Mouse (Mus musculus) stomach, adult 2 months (tissue): ENCODE data around the gene Olfr262. TPM values are rescaled to one million over a fixed set of nuclear protein-coding genes. Genes with fewer than 3 reads are reported as not detected.

ENCODE experiments used
- polyA plus RNA-seq: library from polyadenylated mRNA; depleted of rRNA; stranded (reverse); fragments of >200 nt; gene quantifications from 2 replicates; pipeline ENCODE4 v1.2.3, GENCODE M21; 2012; rRNA removed

The Olfr262 gene
- polyA plus RNA-seq = not detected in 2 replicates

GRCm38 (mm10) chr19:12241559-12241958 lies at the start of gene Olfr262:
Gene Olfr262, minus strand, starts transcription at chr19:12241659.

GRCm38 (mm10) chr19:12279554-12279953 lies 38.1 kb upstream of the Olfr262 start, which contains the start of gene Olfr1434:
Gene Olfr1434, plus strand, starts transcription at chr19:12279854.

GRCm38 (mm10) chr19:12260732-12261131 lies 19.3 kb upstream of the Olfr262 start, which contains the start of gene Olfr235:
Gene Olfr235, plus strand, starts transcription at chr19:12261032.

GRCm38 (mm10) chr19:12232496-12232895 lies 9.0 kb downstream of the Olfr262 start, which contains the start of gene Olfr1432:
Gene Olfr1432, minus strand, starts transcription at chr19:12232596.

GRCm38 (mm10) chr19:12200334-12200733 lies 41.1 kb downstream of the Olfr262 start, which contains the start of gene Olfr1431:
Gene Olfr1431, plus strand, starts transcription at chr19:12200634.

Other genes starting within 250 kb of the Olfr262 start
- not detected in 2 replicates for gene Olfr1423, start 200.3 kb downstream of the Olfr262 start, polyA plus RNA-seq
- gene Olfr1424, start 179.0 kb downstream of the Olfr262 start, polyA plus RNA-seq = not detected in 2 replicates
- gene Olfr1425, start 163.9 kb downstream of the Olfr262 start, polyA plus RNA-seq = not detected in 2 replicates
- gene Olfr1426, start 149.6 kb downstream of the Olfr262 start, polyA plus RNA-seq = not detected in 2 replicates
- gene Olfr1427, start 138.3 kb downstream of the Olfr262 start, polyA plus RNA-seq = not detected in 2 replicates
- gene Olfr1428, start 125.8 kb downstream of the Olfr262 start, polyA plus RNA-seq = not detected in 2 replicates
- not detected in 2 replicates for gene Olfr76, start 118.5 kb downstream of the Olfr262 start, polyA plus RNA-seq
- not detected in 2 replicates for gene Olfr1555-ps1, start 71.5 kb downstream of the Olfr262 start, polyA plus RNA-seq
- not detected in 2 replicates for gene Olfr1431, start 41.0 kb downstream of the Olfr262 start, polyA plus RNA-seq
- gene Olfr1432, start 9.1 kb downstream of the Olfr262 start, polyA plus RNA-seq = not detected in 2 replicates
- not detected in 2 replicates for gene Olfr235, start 19.4 kb upstream of the Olfr262 start, polyA plus RNA-seq
- gene Olfr1434, start 38.2 kb upstream of the Olfr262 start, polyA plus RNA-seq = not detected in 2 replicates
- not detected in 2 replicates for gene Olfr1436, start 57.5 kb upstream of the Olfr262 start, polyA plus RNA-seq
- gene Olfr1437, start 83.4 kb upstream of the Olfr262 start, polyA plus RNA-seq = not detected in 2 replicates
- not detected in 2 replicates for gene Olfr1438-ps1, start 94.3 kb upstream of the Olfr262 start, polyA plus RNA-seq
- not detected in 2 replicates for gene Olfr1440, start 145.6 kb upstream of the Olfr262 start, polyA plus RNA-seq
- not detected in 2 replicates for gene Olfr1441, start 175.8 kb upstream of the Olfr262 start, polyA plus RNA-seq
- not detected in 2 replicates for gene Pfpl, start 186.2 kb upstream of the Olfr262 start, polyA plus RNA-seq
- 0.64 and 0.75 TPM in 2 replicates for gene Mpeg1, start 219.1 kb upstream of the Olfr262 start, polyA plus RNA-seq